Mouse (Mus musculus) ES-E14 (cell line): ENCODE results near the gene Baiap2. TPM values are rescaled to one million over a fixed set of nuclear protein-coding genes. Genes with fewer than 3 reads are reported as not detected.

Source experiments
- DNase-seq: peaks from one replicate; pipeline ENCODE4 v3.0.0-alpha.2; 2013; ENCODE audit warnings: low read depth, low spot score
- H3K27ac ChIP-seq: 2 replicates; pipeline ENCODE4 v1.5.1; 2012; ENCODE audit warnings: low read depth, mild to moderate bottlenecking, low read length, moderate library complexity, mixed read lengths; ENCODE audit not compliant: poor library complexity, insufficient read depth, severe bottlenecking
- H3K36me3 ChIP-seq: 2 replicates; pipeline ENCODE4 v1.6.1; 2012; ENCODE audit warnings: mild to moderate bottlenecking, low read length, moderate library complexity, mixed read lengths; ENCODE audit not compliant: control insufficient read depth, poor library complexity, insufficient read depth, severe bottlenecking
- H3K4me1 ChIP-seq, 2 experiments: fragments of 150-350 bp in 1 of 2; sonication (generic) in 1 of 2; 2 replicates each; pipeline ENCODE4 v1.6.1; 2012; ENCODE audit warnings: low read length in 2 of 2, mild to moderate bottlenecking in 1 of 2, mixed read lengths in 1 of 2; ENCODE audit not compliant: control insufficient read depth in 2 of 2, insufficient read depth in 2 of 2, poor library complexity in 1 of 2
- H3K4me3 ChIP-seq, 2 experiments: fragments of 150-350 bp in 1 of 2; sonication (generic) in 1 of 2; 2 replicates each; pipeline ENCODE4 v1.5.1; 2012; ENCODE audit warnings: low read length in 2 of 2, low read depth in 1 of 2, mild to moderate bottlenecking in 1 of 2, mixed read lengths in 1 of 2; ENCODE audit not compliant: insufficient read depth in 1 of 2, poor library complexity in 1 of 2, severe bottlenecking in 1 of 2
- H3K9ac ChIP-seq: 2 replicates; pipeline ENCODE4 v1.6.1; 2012; ENCODE audit warnings: low read depth, mild to moderate bottlenecking, low read length, mixed read lengths; ENCODE audit not compliant: poor library complexity, insufficient read depth, severe bottlenecking
- H3K9me3 ChIP-seq: fragments of 150-350 bp; sonication (generic); 2 replicates; pipeline ENCODE4 v1.6.1; 2012; ENCODE audit warnings: low read depth, mild to moderate bottlenecking, low read length; ENCODE audit not compliant: control insufficient read depth, insufficient read depth
- CHD2 ChIP-seq: IDR thresholded peaks from 2 replicates; pipeline ENCODE4 v1.6.1; 2014; ENCODE audit warnings: mild to moderate bottlenecking, low read depth, low read length, inconsistent platforms
- HCFC1 ChIP-seq: IDR thresholded peaks from 2 replicates; pipeline ENCODE4 v1.6.1; 2012; ENCODE audit warnings: low read length, inconsistent platforms, borderline replicate concordance; ENCODE audit not compliant: insufficient read depth
- MAFK ChIP-seq: IDR thresholded peaks from 2 replicates; pipeline ENCODE4 v1.6.1; 2014; ENCODE audit warnings: mild to moderate bottlenecking, low read depth, low read length, inconsistent platforms; ENCODE audit not compliant: insufficient read depth
- ZC3H11A ChIP-seq: IDR thresholded peaks from 2 replicates; pipeline ENCODE4 v1.6.1; 2012; ENCODE audit warnings: low read depth, mild to moderate bottlenecking, inconsistent platforms, low read length, borderline replicate concordance
- ZNF384 ChIP-seq: IDR thresholded peaks from 2 replicates; pipeline ENCODE4 v1.6.1; 2012; ENCODE audit warnings: low read depth, low read length, inconsistent platforms
- in situ Hi-C, 2 experiments: fragments of 600-800 bp; cut with MboI; formaldehyde crosslinking; loops; one replicate each; pipeline ENCODE4 v1.15.1; 2025; ENCODE audit warnings: low sequenced_read_pairs in 2 of 2, inconsistent platforms in 1 of 2; ENCODE audit not compliant: unreplicated experiment in 2 of 2
- total RNA-seq: library from RNA; depleted of rRNA; stranded (reverse); fragments of 300-350 nt; gene quantifications from 2 replicates; pipeline ENCODE4 v1.2.3, GENCODE M21; 2012

Baiap2 gene
- total RNA-seq, 1 experiment, result 23.3 TPM

DNA sequence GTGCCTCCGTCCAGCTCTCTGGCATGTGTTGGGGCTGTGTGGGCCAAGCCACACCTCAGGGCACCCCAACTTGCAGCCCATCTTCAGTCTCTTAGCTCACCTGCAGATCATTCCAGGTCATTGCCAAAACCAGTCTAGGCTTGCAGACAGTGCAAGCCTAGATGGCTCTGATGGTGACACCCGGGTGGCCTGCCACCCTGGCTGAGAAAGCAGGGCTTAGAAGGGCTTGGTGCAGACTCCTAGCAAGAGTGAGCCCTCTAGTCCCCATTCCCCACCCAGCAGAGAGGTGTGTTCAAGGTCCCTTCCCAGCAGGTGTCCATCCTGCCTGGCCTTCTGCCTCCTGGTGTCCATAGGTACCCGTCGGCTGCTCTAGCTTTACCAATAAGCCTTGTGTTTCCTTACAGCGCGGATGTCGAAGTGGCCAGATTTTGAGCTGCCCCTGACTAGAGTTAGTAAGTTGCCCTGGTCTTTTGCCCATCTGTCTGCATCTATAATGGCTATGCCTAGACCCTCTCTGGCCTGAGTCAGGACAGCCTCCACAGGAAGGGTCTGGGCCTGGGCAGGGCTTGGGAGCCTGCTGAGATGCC lies 60.2 kb downstream of the Baiap2 start:
- no peak overlapping the region for H3K9ac ChIP-seq
- no peak overlapping the region for H3K4me3 ChIP-seq
- DNase-seq, result no peak
- peaks cover 0 to 3% of the 10 kb centered on the region in 2 experiments; a peak in 1 of 4 replicates for H3K4me1 ChIP-seq
- no peaks in the 10 kb centered on the region for H3K9me3 ChIP-seq
- TF ChIP-seq HCFC1 (no peak), ZNF384 (no peak), CHD2 (no peak), MAFK (no peak), ZC3H11A (no peak)
- H3K36me3 ChIP-seq, result no peaks in the 10 kb centered on the region
- H3K27ac ChIP-seq, result no peak overlapping the region
- in situ Hi-C loops, result no loop called here

DNA sequence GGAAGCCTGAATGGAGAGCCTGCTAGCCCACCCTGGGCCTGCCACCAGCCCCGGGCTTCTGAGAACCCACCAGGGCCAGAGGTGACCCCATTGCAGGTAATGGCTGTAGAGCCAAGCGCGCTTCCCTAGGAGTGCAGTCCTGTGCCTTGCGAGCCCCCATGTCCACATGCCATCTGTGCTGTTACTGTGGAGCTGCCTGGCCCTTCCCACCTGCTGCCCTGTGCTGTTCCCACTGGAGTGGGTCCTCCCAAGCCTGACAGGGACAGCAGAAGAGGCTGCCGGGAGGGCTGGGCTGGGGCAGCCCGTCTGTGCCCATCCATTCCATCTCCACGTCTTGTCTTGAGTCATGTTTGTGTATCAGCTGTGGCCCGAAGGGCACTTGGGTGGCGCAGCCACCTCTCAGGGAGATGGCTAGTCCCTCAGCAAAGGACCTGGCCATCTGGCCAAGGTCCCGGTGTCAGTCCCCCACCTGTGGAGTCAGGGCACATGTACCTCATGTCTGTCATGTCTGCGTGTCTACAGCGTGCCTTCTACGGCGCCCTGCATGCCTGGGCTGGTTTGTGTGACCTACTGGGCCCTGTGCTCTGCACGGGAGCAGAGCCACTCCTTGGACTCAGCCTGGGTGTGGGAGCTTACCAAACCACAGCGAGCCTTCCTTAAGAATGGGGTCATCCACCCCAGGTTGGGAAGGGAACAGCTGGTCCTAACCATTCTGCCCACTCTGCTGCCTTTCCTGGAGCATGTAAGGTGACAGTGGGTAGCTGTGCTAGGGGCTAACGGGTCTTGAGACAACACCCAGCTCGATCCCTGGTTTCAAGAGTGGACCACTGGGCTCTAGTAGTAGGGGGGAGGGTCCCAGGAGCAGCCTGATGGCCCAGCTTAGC lies 63.1 kb downstream of the Baiap2 start:
- TF ChIP-seq MAFK (no peak), CHD2 (no peak), HCFC1 (no peak), ZC3H11A (no peak), ZNF384 (no peak)
- H3K27ac ChIP-seq, result no peak overlapping the region
- no peaks in the 10 kb centered on the region for H3K36me3 ChIP-seq
- no peak for DNase-seq
- H3K4me3 ChIP-seq, result no peak overlapping the region
- no peaks in the 10 kb centered on the region for H3K9me3 ChIP-seq
- in situ Hi-C loops, result no loop called here
- no peaks in the 10 kb centered on the region for H3K4me1 ChIP-seq
- no peak overlapping the region for H3K9ac ChIP-seq

DNA sequence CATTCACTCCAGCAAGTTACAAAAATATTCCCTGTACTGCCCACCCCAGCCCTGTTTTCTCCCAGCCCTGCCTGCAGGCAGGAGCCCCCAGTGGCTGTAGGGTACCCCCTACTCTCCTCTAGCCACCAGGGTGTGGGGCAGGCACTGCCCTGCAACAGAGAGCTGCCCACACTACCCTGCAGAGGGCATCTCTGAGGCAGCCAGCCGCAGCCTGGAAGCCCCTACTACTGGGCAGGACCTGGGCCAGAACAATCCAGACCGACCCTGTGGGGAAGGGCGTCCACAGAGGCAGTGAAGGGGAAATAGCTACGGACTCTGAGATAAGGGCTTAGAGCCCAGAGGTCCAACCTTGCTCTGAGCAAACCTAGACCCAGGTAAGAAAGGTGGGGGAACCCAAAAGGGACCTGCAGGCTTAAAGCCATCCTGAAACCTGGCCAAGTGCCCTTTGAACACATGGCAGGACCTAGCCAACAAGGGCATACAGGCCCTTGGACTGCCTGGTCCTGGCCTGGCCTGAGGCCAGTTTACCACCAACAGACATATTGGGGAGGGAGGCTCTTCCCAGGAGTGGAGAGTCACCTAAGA lies 65.0 kb downstream of the Baiap2 start:
- Histone ChIP-seq H3K36me3 (no peaks in the 10 kb centered on the region), H3K4me1 (no peaks in the 10 kb centered on the region), H3K9ac (no peak overlapping the region), H3K9me3 (no peaks in the 10 kb centered on the region), H3K27ac (no peak overlapping the region), H3K4me3 (no peak overlapping the region)
- no peak for TF ChIP-seq CHD2
- no peak for TF ChIP-seq MAFK
- no peak for TF ChIP-seq HCFC1
- no peak for TF ChIP-seq ZC3H11A
- TF ChIP-seq ZNF384, result no peak
- DNase-seq, result no peak
- in situ Hi-C loops, result no loop called here

DNA sequence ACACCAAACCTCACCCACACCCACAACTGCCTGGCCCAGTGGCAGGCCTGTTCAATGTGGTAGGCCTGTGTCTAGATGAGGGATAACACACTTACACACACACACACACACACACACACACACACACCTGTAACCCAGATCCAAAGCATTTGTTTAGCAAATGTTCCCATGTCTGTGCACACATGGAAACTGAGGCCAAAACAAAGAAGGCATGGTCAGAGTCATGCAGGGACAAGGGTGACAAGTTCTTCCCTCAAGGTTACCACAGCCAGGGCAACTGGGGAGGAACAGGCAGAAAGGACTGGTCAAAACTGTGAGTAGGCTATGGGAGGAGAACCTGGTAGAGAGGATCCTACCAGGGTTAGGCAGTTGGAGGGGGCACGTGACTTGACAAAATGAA lies 65.9 kb downstream of the Baiap2 start:
- in situ Hi-C loops, result no loop called here
- DNase-seq, result no peak
- Histone ChIP-seq H3K27ac (no peak overlapping the region), H3K4me1 (peaks cover 0 to 2% of the 10 kb centered on the region in 2 experiments; a peak in 1 of 4 replicates), H3K4me3 (no peak overlapping the region), H3K9me3 (no peaks in the 10 kb centered on the region), H3K9ac (no peak overlapping the region), H3K36me3 (no peaks in the 10 kb centered on the region)
- TF ChIP-seq ZC3H11A, result no peak
- TF ChIP-seq CHD2, result no peak
- TF ChIP-seq HCFC1, result no peak
- no peak for TF ChIP-seq MAFK
- no peak for TF ChIP-seq ZNF384
